Mouse (Mus musculus) A20 (cell line): ENCODE measurements around the gene Hebp1.

Experiments used
- DNase-seq: peaks from one replicate; pipeline ENCODE4 v3.0.0-alpha.2; 2011; ENCODE audit warnings: low read depth, low spot score

Hebp1 gene

GRCm38 (mm10) chr6:135116479-135116878, 81.3 kb downstream of the Hebp1 start:
- no peak for DNase-seq

DNA sequence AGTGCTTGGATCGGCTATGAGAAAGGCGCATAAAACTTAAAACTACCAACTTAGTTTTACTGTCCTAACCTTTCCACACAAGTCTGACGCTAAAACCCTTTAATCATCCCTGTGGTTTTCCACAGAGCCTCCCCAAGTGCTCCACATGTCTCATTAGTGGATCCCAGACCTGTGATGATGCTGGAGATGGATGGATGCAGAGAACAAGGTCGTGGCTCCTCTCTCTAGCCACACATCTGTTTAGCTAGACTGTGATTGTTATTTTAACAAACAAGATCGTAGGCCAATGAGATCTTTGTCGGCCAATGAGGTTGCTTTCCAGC, 84.7 kb downstream of the Hebp1 start:
- DNase-seq = no peak

DNA sequence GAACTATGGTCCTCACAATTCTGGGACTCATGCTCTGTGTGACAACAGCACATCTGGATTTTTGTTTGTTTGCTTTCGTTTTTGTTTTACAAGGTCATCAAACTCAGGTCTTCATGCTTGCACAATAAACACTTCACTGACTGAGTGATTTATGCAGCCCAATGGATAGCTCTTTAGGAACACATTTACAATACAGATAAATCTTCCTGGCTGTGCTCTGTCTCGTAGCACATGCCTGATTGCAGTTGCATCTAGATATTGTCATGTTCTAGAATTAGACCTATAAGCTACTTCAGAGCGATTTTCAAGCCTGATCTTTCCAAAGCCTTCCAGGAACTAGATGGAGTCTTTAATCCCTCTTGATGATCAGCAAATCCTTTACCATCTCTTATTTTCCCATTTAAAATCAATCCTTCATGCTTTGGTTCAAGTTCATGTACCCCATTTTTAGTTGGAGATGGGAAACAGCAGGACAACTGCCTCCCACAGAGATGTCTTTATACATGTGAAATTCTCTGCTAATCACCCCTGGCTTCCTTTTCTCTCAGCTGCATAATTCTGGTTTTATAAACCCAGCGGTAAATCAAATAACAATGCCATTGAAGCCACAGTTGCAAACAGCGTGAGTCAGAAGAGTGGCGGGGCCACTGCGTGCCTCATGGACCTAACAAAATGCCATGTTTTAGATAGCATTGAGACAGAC, 85.3 kb downstream of the Hebp1 start:
- DNase-seq = no peak

GRCm38 (mm10) chr6:135107014-135107413, 90.8 kb downstream of the Hebp1 start:
- no peak for DNase-seq

DNA sequence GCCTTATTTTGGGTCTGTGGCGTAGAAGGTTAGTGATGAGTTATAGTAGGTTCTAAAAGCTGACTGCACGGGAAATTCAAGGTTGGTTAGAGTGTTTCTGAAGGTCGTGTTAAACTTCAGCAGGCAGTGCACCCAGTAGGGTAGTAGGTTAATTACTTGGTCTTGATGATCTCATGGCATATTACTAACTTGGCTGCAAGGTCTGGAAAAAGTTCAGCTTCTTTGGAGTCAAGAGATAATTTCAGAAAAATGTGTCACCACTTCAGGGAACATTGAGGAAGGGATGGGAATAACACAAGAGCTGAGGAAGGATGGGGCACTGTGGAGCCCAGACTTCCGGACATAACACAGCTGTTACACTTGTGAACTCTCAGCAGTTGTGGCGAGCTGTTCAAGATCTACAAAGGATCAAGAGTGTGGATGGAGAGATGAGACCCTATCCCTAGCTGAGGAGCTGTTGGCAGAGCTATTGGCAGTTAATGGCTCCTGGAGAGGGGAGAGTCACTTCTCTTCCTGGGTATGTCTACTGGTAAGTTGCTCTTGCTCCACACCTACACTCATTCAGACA, 95.0 kb downstream of the Hebp1 start:
- DNase-seq = no peak

- no peak for DNase-seq
Observed at GRCm38 (mm10) chr6:135100787-135101472, 96.9 kb downstream of the Hebp1 start.

DNA sequence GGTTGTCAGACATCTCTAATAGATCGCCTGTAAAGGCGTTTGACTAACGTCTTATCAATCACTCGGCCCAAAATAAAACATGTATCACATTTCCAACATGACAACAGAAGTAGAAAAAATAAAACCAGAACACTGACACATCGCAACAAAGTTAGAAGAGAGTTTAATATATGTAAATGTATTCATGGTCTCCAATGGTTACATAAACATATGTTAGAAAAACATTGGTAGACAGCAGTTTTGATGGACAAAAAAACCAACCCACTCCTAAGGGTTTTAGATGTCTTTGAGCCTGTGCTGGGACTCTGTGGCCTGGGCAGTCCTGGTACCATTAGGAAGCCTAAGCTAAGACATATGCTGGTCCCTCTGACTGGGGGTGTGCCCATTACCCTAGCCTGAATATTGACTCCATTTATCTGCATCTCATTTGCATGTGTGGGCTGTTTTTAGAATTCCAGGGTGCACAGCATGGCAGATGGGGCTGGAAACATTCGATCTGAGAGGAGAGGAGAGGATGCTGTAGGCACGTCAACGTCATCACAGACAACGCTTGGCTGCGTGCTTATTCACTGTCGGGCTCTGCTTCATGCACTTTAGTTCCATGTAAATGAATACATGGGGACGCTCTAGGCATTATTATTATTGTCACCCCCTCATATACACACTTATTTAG, 104.9 kb downstream of the Hebp1 start:
- DNase-seq = no peak

GRCm38 (mm10) chr6:135090661-135091060, 107.2 kb downstream of the Hebp1 start:
- no peak for DNase-seq

DNA sequence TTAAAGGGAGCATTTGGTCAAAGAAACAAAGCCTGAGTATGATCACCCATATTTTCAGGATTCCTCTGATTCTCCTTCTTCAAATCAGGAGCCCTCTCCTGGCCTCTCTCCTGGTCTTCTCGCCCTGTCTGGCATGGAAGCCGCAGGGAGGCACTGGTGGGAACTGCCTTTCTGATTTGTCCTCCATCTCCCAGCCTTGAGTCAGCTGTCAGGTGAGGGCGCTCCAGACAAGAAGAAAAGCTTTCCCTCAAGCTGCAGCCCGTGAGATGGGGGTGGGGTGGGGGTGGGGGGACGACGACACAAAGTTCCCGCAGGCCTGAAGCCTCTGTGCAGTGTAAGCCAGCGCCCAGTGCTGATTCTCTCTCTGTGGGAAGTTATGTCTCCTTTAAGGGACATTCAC, 108.0 kb downstream of the Hebp1 start:
- DNase-seq = no peak

- peak; percentile 62 for DNase-seq
Observed at GRCm38 (mm10) chr6:135087721-135088451, 109.9 kb downstream of the Hebp1 start.
